Mouse (Mus musculus) heart, adult 2 months (tissue): ENCODE results near the gene Dcxr.
A peak's percentile ranks its signal among the peaks of the same experiment; 100 is the strongest.

Experiments
- CTCF ChIP-seq: fragments of 200-600 bp; IDR thresholded peaks from 2 replicates; pipeline ENCODE4 v1.8.1; 2022; ENCODE audit warnings: antibody characterized with exemption, mild to moderate bottlenecking, moderate library complexity
- EP300 ChIP-seq: fragments of 200-500 bp; IDR thresholded peaks from 2 replicates; pipeline ENCODE4 v1.6.1; 2011; ENCODE audit warnings: low read depth, low read length, control low read depth; ENCODE audit not compliant: insufficient read depth
- POLR2A ChIP-seq: fragments of 200-500 bp; IDR thresholded peaks from 2 replicates; pipeline ENCODE4 v1.6.1; 2011; ENCODE audit warnings: mild to moderate bottlenecking, low read depth, low read length, control low read depth; ENCODE audit not compliant: insufficient read depth

GRCm38 (mm10) chr11:120713580-120714518, 13.2 kb downstream of the Dcxr start, which contains the start of the genes Cenpx and Lrrc45:
- TF ChIP-seq CTCF, result no peak
- 0 out of 2 replicates have a peak, but pooled peaks have one; percentile 41 for TF ChIP-seq EP300
- peak; percentile 88 for TF ChIP-seq POLR2A
